Mouse (Mus musculus): ENCODE measurements at regions not wholly inside any gene's neighbourhood (a gene's known extent, or its start where the extent isn't known, plus 50 kb on each side); places are given as distances from the start of the nearest gene placed in this dataset.

DNA sequence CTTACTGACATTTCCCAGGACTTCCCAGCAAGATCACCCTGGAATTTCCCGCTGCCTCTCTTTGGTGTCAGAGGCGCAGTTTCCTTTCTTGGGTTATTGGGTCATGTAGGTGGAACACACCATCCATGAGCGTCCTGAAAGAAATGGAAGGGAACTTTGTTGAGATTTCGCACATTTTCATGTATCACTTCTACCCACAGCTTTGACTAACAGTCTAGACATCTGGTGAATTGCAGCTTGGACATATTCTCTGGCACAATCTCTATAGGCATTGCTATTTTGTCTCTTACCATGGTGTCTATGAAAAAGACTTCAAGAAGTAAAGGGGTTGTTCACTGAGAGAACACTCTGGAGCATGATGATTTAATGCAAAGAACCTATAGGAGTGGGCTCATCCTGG, 86.7 kb upstream of the Zfp827 start:
- no peaks in the 10 kb centered on the region for H3K4me1 ChIP-seq
- no peak overlapping the region for H3K4me3 ChIP-seq (replicated peaks)
- no peak overlapping the region for H3K9ac ChIP-seq
- ATAC-seq (ENCODE audit: insufficient read depth, low FRiP score, low read depth): no peak
- 88% methylated on average over 4 of the region's 4 CpGs for WGBS
- no peak overlapping the region for H3K4me2 ChIP-seq
- no peaks in the 10 kb centered on the region for H3K36me3 ChIP-seq
- H3K9me3 ChIP-seq: no peaks in the 10 kb centered on the region
- no peaks in the 10 kb centered on the region for H3K27me3 ChIP-seq (replicated peaks)
- H3K27ac ChIP-seq: no peak overlapping the region

DNA sequence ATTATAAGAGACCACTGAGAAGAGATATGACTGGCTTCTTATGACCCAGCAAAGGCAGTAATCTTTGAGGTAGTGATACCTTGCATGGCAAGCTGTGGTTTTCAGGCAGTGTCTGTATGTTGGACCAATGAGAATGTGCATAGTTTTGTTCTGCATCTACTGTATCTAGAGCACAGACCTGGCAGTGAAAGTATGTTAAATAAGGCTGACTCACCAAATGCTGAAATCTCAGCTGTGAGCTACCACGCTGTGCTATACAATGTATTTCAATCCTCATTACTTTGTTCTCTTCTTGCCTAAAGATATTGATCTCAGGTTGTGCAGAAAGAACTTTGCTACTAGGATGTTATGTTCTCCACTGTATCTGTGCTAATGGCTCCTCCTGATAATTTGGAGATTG, 83.9 kb upstream of the Zfp827 start:
- Histone ChIP-seq H3K9me3 (no peaks in the 10 kb centered on the region), H3K36me3 (no peaks in the 10 kb centered on the region), H3K27me3 (replicated peaks) (no peaks in the 10 kb centered on the region), H3K4me3 (replicated peaks) (no peak overlapping the region), H3K4me2 (no peak overlapping the region), H3K9ac (no peak overlapping the region), H3K4me1 (no peaks in the 10 kb centered on the region), H3K27ac (no peak overlapping the region)
- ATAC-seq (ENCODE audit: insufficient read depth, low FRiP score, low read depth): no peak
- 78% methylated on average over 1 of the region's 1 CpGs for WGBS

- no peaks in the 10 kb centered on the region for H3K27me3 ChIP-seq (replicated peaks)
- 39% methylated on average over 1 of the region's 1 CpGs for WGBS
- H3K9ac ChIP-seq: no peak overlapping the region
- H3K36me3 ChIP-seq: no peaks in the 10 kb centered on the region
- ATAC-seq (ENCODE audit: insufficient read depth, low FRiP score, low read depth): peak; percentile 70
- no peaks in the 10 kb centered on the region for H3K4me1 ChIP-seq
- H3K9me3 ChIP-seq: no peaks in the 10 kb centered on the region
- H3K4me3 ChIP-seq (replicated peaks): no peak overlapping the region
- H3K4me2 ChIP-seq: no peak overlapping the region
- H3K27ac ChIP-seq: no peak overlapping the region
These were observed 82.6 kb upstream of the Zfp827 start for GRCm38 (mm10) chr8:78945607-78946006.

- H3K9ac ChIP-seq: no peak overlapping the region
- H3K36me3 ChIP-seq: no peaks in the 10 kb centered on the region
- no peak overlapping the region for H3K4me3 ChIP-seq (replicated peaks)
- no peak overlapping the region for H3K4me2 ChIP-seq
- no peaks in the 10 kb centered on the region for H3K27me3 ChIP-seq (replicated peaks)
- ATAC-seq (ENCODE audit: insufficient read depth, low FRiP score, low read depth): peak; percentile 35; the same call in 1 of the 2 replicates
- 57% methylated on average over 2 of the region's 2 CpGs for WGBS
- no peak overlapping the region for H3K27ac ChIP-seq
- no peaks in the 10 kb centered on the region for H3K4me1 ChIP-seq
- no peaks in the 10 kb centered on the region for H3K9me3 ChIP-seq
These were observed 82.2 kb upstream of the Zfp827 start for GRCm38 (mm10) chr8:78946085-78946484.

DNA sequence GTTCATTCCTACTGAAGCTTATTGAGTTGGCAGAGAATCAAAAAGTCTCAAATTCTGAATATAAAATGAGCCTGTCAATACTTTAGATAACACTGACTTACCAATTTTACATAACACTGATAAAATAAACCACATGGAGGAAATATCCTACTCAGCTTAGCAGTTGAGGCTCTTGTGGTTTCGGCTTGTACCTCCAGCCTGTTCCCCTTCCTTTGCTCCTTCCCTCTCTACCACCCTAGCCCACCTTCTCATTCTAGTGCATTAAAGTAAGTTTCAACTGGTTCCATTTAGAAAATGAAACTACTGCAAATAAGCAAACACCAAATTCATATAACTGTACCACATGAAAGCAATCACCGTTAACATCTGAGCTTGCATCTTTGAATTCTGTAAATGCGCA, 53.2 kb upstream of the Zfp827 start:
- Histone ChIP-seq H3K27ac (no peak overlapping the region), H3K9me3 (no peaks in the 10 kb centered on the region), H3K4me3 (replicated peaks) (no peak overlapping the region), H3K9ac (no peak overlapping the region), H3K4me2 (no peak overlapping the region), H3K27me3 (replicated peaks) (no peaks in the 10 kb centered on the region), H3K4me1 (no peaks in the 10 kb centered on the region), H3K36me3 (no peaks in the 10 kb centered on the region)
- no peak for ATAC-seq (ENCODE audit: insufficient read depth, low FRiP score, low read depth)
- WGBS: 95% methylated on average over 3 of the region's 3 CpGs

Data from stomach, embryonic 15.5 days (tissue).